Mouse (Mus musculus) kidney, postnatal 25 days (tissue): Measurements from ENCODE around the gene Btbd35f19.
A peak's percentile ranks its signal among the peaks of the same experiment; 100 is the strongest.
"Not testable (repeated sequence)": the region's sequence is repeated elsewhere in the genome, so short reads cannot be mapped to it uniquely, and the experiment has no call there.

Experiments used
- DNase-seq, 2 experiments: peaks; one replicate each; pipeline ENCODE4 v3.0.0; 2021; ENCODE audit warnings: mixed read lengths in 2 of 2

Btbd35f19 gene

DNA sequence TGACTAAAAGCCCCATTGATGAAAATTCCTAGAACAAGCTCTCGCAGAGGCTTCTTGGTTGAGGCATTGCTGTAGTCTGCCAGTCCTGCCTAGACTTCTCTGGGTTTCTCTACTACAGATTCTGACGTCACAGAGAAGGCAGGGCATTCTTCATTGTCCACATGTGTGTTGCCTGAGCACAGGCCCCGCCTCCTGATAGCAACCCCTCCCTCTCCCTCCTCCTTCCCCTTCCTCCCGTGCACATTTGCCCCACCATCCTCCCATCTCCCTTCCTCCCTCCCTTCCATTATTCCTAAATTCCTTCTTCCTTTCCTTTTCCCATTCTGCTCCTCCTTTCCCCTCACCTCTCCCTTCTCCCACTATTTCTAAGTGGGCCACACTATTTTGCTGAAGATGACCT lies at the start of gene Btbd35f19:
Gene Btbd35f19 (minus strand): TSS at position 101 of the 400 bp plus-strand sequence.
- not testable (repeated sequence) for DNase-seq

DNA sequence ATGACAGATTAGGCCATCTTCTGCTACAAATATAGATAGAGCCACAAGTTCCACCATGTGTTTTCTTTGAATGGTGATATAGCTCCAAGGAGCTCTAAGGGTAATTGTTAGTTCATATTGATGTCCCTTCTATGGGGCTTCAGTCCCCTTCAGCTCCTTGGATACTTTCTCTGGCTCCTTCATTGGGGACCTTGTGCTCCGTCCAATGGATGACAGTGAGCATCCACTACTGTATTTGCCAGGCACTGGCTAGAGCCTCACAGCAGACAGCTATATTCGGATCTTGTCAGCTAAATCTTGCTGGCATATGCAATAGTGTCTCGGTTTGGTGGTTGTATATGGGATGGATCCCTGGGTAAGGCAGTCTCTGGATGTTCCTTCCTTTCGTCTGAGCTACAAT lies 41.8 kb downstream of the Btbd35f19 start:
- peak in 1 of 2 experiments; percentile 23 for DNase-seq

- not testable (repeated sequence) for DNase-seq
These were observed 47.6 kb downstream of the Btbd35f19 start, which contains the start of gene Btbd35f26 for GRCm38 (mm10) chrX:31336154-31336553. Gene Btbd35f26 (plus strand): TSS chrX:31336454.
